Mouse (Mus musculus) kidney, embryonic 15.5 days (tissue): ENCODE results near the gene Gabrr3. TPM values are rescaled to one million over a fixed set of nuclear protein-coding genes. Genes with fewer than 3 reads are reported as not detected.

Source experiments
- ATAC-seq: fragments of 200-750 bp; cut with Nextera tagmentation; replicated peaks from 2 replicates; pipeline ENCODE4 v1.8.0; 2017; ENCODE audit warnings: moderate TSS enrichment; ENCODE audit not compliant: low FRiP score
- H3K27ac ChIP-seq: fragments of 300-500 bp; sonication (generic); 2 replicates; pipeline ENCODE4 v1.5.1; 2015; ENCODE audit warnings: mild to moderate bottlenecking, inconsistent platforms
- H3K27me3 ChIP-seq: fragments of 300-500 bp; sonication (generic); 2 replicates; pipeline ENCODE4 v1.6.1; 2015; ENCODE audit warnings: inconsistent platforms
- H3K36me3 ChIP-seq: fragments of 300-500 bp; sonication (generic); 2 replicates; pipeline ENCODE4 v1.6.1; 2015; ENCODE audit warnings: inconsistent platforms
- H3K4me1 ChIP-seq: fragments of 300-500 bp; sonication (generic); 2 replicates; pipeline ENCODE4 v1.6.1; 2015; ENCODE audit warnings: inconsistent platforms
- H3K4me2 ChIP-seq: fragments of 300-500 bp; sonication (generic); 2 replicates; pipeline ENCODE4 v1.6.1; 2015; ENCODE audit warnings: moderate library complexity, mild to moderate bottlenecking, inconsistent platforms
- H3K4me3 ChIP-seq: fragments of 300-500 bp; sonication (generic); replicated peaks from 2 replicates; pipeline ENCODE4 v1.5.1; 2015; ENCODE audit warnings: mild to moderate bottlenecking, inconsistent platforms
- H3K9ac ChIP-seq: fragments of 300-500 bp; sonication (generic); 2 replicates; pipeline ENCODE4 v1.6.1; 2015; ENCODE audit warnings: mild to moderate bottlenecking, inconsistent platforms
- H3K9me3 ChIP-seq: fragments of 300-500 bp; sonication (generic); replicated peaks from 2 replicates; pipeline ENCODE4 v1.6.1; 2016; ENCODE audit warnings: inconsistent platforms
- WGBS: fragments of 180-500 bp; shearing (Covaris S2); methylation state at CpG from one replicate; pipeline ENCODE4 v1.1.7; 2015; ENCODE audit warnings: mixed read lengths; 5-methylcytosine and 5-hydroxymethylcytosine counted together
- polyA plus RNA-seq: library from polyadenylated mRNA; unstranded; fragments of >200 nt; fragmentation: Nextera tagmentation; extraction: Ambion mirVana; gene quantifications from 2 replicates; pipeline ENCODE4 v1.2.1, GENCODE M21; 2015

The Gabrr3 gene
- not detected in 2 replicates for polyA plus RNA-seq

GRCm38 (mm10) chr16:59407032-59407431 is at the start of gene Gabrr3:
TSS of gene Gabrr3 (plus strand) at chr16:59407332.
- Histone ChIP-seq H3K9ac (no peak within 1 kb of the TSS), H3K9me3 (no peaks in the 10 kb centered on the region), H3K4me1 (no peaks in the 10 kb centered on the region), H3K27me3 (no peaks in the 10 kb centered on the region), H3K27ac (no peak within 1 kb of the TSS), H3K4me2 (no peak within 1 kb of the TSS), H3K36me3 (no peaks in the 10 kb centered on the region), H3K4me3 (no peak within 1 kb of the TSS)
- no peak for ATAC-seq
- WGBS = 76% methylated on average over 5 of the region's 5 CpGs

- WGBS = 85% methylated on average over 2 of the region's 2 CpGs
- no peaks in the 10 kb centered on the region for H3K27me3 ChIP-seq
- H3K27ac ChIP-seq = no peak within 1 kb of the TSS
- no peaks in the 10 kb centered on the region for H3K36me3 ChIP-seq
- H3K4me1 ChIP-seq = no peaks in the 10 kb centered on the region
- no peak for ATAC-seq
- H3K4me2 ChIP-seq = no peak within 1 kb of the TSS
- H3K9me3 ChIP-seq = no peaks in the 10 kb centered on the region
- no peak within 1 kb of the TSS for H3K9ac ChIP-seq
- H3K4me3 ChIP-seq = no peak within 1 kb of the TSS
Measured at GRCm38 (mm10) chr16:59363893-59364292, 43.2 kb upstream of the Gabrr3 start, which contains the start of gene Olfr209. TSS of gene Olfr209 (minus strand) at chr16:59363993.

- H3K9me3 ChIP-seq = no peaks in the 10 kb centered on the region
- H3K36me3 ChIP-seq = no peaks in the 10 kb centered on the region
- WGBS = 82% methylated on average over 3 of the region's 3 CpGs
- no peaks in the 10 kb centered on the region for H3K27me3 ChIP-seq
- no peaks in the 10 kb centered on the region for H3K4me1 ChIP-seq
- no peak overlapping the region for H3K4me3 ChIP-seq
- no peak overlapping the region for H3K9ac ChIP-seq
- H3K27ac ChIP-seq = no peak overlapping the region
- H3K4me2 ChIP-seq = no peak overlapping the region
- no peak for ATAC-seq
Measured at GRCm38 (mm10) chr16:59393300-59393699, 13.8 kb upstream of the Gabrr3 start.

DNA sequence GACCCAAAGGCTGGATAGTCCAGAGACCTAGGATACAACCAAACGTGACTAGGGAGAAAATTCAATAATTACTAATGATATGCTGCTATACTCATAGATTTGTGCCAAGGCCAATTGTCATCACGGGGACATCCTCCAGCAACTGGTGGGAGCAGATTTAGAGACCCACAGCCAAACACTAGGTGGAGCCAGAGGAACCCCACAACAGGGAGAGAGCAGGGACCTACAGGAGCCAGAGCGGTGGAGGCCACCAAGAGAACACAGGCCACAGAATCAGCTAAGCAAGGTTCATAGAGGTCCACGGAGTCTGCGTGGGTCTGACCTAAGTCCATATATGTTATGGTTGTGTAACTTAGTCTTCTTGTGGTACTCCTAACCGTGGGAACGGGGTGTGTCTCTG is 6.0 kb upstream of the Gabrr3 start:
- Histone ChIP-seq H3K9ac (no peak overlapping the region), H3K27me3 (no peaks in the 10 kb centered on the region)

DNA sequence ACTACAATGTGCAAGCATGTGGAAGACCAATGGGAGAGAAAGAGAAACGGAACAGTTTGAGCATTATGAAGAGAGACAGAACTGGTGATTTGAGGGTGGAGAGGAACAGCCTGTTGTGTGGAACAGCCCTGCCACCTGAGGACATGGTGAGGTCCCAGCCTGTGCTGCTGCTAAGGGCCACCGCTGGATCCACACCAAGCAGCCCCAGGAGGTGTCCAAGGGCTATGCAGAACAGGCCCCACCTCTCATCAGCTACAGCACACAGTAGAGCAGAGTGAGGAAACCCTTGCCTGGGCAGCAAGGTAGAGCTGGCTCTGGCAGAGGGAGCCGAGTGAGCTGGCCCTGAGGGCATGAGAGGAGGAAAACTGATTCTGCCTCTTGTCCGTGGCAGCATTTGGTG is 5.1 kb upstream of the Gabrr3 start:
- Histone ChIP-seq H3K4me2 (no peak overlapping the region), H3K9me3 (no peaks in the 10 kb centered on the region), H3K27ac (no peak overlapping the region), H3K27me3 (no peaks in the 10 kb centered on the region), H3K4me3 (no peak overlapping the region), H3K4me1 (no peaks in the 10 kb centered on the region), H3K36me3 (no peaks in the 10 kb centered on the region), H3K9ac (no peak overlapping the region)
- 74% methylated on average over 4 of the region's 4 CpGs for WGBS
- no peak for ATAC-seq

More for the DNA sequence above, 6.0 kb upstream of the Gabrr3 start:
- no peak for ATAC-seq
- H3K4me1 ChIP-seq = no peaks in the 10 kb centered on the region
- H3K36me3 ChIP-seq = no peaks in the 10 kb centered on the region
- 68% methylated on average over 7 of the region's 7 CpGs for WGBS
- H3K4me3 ChIP-seq = no peak overlapping the region
- no peaks in the 10 kb centered on the region for H3K9me3 ChIP-seq
- H3K27ac ChIP-seq = no peak overlapping the region
- H3K4me2 ChIP-seq = no peak overlapping the region

- WGBS = 18% methylated on average over 4 of the region's 4 CpGs
- Histone ChIP-seq H3K9ac (no peak overlapping the region), H3K27ac (no peak overlapping the region), H3K4me2 (no peak overlapping the region), H3K4me1 (no peaks in the 10 kb centered on the region), H3K9me3 (no peaks in the 10 kb centered on the region), H3K27me3 (no peaks in the 10 kb centered on the region), H3K4me3 (no peak overlapping the region), H3K36me3 (no peaks in the 10 kb centered on the region)
- ATAC-seq = 0 out of 2 replicates have a peak, but pooled peaks have one; percentile 64
Measured at GRCm38 (mm10) chr16:59403684-59404083, 3.4 kb upstream of the Gabrr3 start.

DNA sequence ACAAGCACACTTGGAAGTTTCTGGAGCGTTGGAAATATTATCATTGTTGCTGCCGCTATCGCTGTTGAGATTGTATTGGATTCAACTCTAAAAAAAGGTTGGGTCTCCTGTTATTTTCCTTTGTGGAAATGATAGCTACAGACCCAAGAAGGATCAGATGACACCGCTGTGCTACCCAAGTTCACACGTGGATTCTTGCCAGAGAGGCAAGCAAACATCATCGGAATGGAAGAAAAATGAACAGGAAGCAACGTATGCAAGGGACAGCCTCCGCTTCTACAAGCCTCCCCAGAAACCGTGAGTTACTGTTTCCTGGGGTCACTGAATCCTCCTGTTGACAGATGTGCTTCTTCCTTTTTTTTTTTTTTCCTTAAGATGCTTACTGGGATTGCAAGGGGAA is 2.3 kb upstream of the Gabrr3 start:
- Histone ChIP-seq H3K9ac (no peak overlapping the region), H3K9me3 (no peaks in the 10 kb centered on the region), H3K4me2 (no peak overlapping the region), H3K4me3 (no peak overlapping the region), H3K27me3 (no peaks in the 10 kb centered on the region), H3K4me1 (no peaks in the 10 kb centered on the region), H3K36me3 (no peaks in the 10 kb centered on the region), H3K27ac (no peak overlapping the region)
- no peak for ATAC-seq
- WGBS = 52% methylated on average over 9 of the region's 9 CpGs

DNA sequence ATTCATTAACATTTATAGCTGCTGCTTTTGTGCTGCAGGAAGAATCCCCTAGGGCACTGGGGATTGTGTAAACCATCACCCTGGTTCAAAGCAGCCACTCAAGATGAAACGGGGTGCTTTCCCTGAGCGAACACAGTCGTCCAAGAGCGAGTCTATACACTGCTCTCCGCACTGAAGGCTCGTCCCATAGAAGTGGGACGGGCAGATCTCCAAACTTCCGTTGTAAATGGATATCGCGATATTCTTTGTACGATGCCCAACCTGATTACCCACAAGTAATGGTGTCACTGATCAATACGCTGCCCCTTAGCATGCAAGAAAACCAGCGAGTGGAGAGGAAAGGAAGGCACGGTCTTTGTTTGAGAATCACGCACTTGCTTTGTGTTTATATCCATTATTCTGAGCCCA is 2.2 kb downstream of the Gabrr3 start:
- H3K9ac ChIP-seq = no peak overlapping the region
- H3K27me3 ChIP-seq = no peaks in the 10 kb centered on the region
- H3K4me1 ChIP-seq = no peaks in the 10 kb centered on the region
- WGBS = 64% methylated on average over 15 of the region's 15 CpGs
- no peaks in the 10 kb centered on the region for H3K36me3 ChIP-seq
- no peak overlapping the region for H3K4me2 ChIP-seq
- H3K9me3 ChIP-seq = no peaks in the 10 kb centered on the region
- no peak overlapping the region for H3K27ac ChIP-seq
- no peak overlapping the region for H3K4me3 ChIP-seq
- ATAC-seq = no peak

- Histone ChIP-seq H3K27ac (no peak overlapping the region), H3K36me3 (no peaks in the 10 kb centered on the region), H3K4me3 (no peak overlapping the region), H3K27me3 (no peaks in the 10 kb centered on the region), H3K9ac (no peak overlapping the region), H3K4me2 (no peak overlapping the region), H3K9me3 (no peaks in the 10 kb centered on the region), H3K4me1 (no peaks in the 10 kb centered on the region)
- 76% methylated on average over 2 of the region's 2 CpGs for WGBS
- ATAC-seq = no peak
Measured at GRCm38 (mm10) chr16:59409800-59410199, 2.7 kb downstream of the Gabrr3 start.

- no peak for ATAC-seq
- Histone ChIP-seq H3K9ac (no peak overlapping the region), H3K36me3 (no peaks in the 10 kb centered on the region), H3K4me3 (no peak overlapping the region), H3K27ac (no peak overlapping the region), H3K27me3 (no peaks in the 10 kb centered on the region), H3K4me1 (no peaks in the 10 kb centered on the region), H3K4me2 (no peak overlapping the region), H3K9me3 (no peaks in the 10 kb centered on the region)
- 64% methylated on average over 4 of the region's 4 CpGs for WGBS
Measured at GRCm38 (mm10) chr16:59413475-59413874, 6.3 kb downstream of the Gabrr3 start.

- Histone ChIP-seq H3K9me3 (no peaks in the 10 kb centered on the region), H3K4me2 (no peak overlapping the region), H3K4me3 (no peak overlapping the region), H3K27ac (no peak overlapping the region), H3K9ac (no peak overlapping the region), H3K4me1 (peaks cover 6% of the 10 kb centered on the region; the same call in 1 of the 2 replicates), H3K27me3 (no peaks in the 10 kb centered on the region), H3K36me3 (no peaks in the 10 kb centered on the region)
- WGBS = 63% methylated on average over 9 of the region's 9 CpGs
- no peak for ATAC-seq
Measured at GRCm38 (mm10) chr16:59420237-59420866, 13.2 kb downstream of the Gabrr3 start.

DNA sequence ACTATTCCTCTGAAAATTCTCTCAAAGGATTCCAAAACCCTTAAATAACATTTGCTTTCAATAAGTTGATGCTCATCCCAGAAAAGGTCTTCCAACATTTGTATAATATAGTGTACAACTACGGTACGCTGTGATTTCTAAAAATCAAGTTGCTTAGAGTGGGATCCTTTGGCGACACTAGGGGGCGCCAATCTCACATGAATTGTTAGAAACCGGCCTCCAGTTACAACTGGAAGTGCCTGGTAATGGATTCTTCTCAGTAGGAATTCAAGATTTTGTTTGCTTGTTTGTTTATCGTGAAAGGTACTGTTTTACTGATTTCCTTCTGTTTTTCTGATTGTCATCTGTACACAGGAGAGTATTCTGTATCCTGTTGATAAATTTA is 13.7 kb downstream of the Gabrr3 start:
- 0 out of 2 replicates have a peak, but pooled peaks have one; percentile 43 for ATAC-seq
- H3K4me3 ChIP-seq = no peak overlapping the region
- WGBS = 12% methylated on average over 6 of the region's 6 CpGs
- no peaks in the 10 kb centered on the region for H3K27me3 ChIP-seq
- peaks cover 6% of the 10 kb centered on the region; the same call in 1 of the 2 replicates for H3K4me1 ChIP-seq
- H3K9me3 ChIP-seq = no peaks in the 10 kb centered on the region
- H3K36me3 ChIP-seq = no peaks in the 10 kb centered on the region
- no peak overlapping the region for H3K9ac ChIP-seq
- H3K4me2 ChIP-seq = no peak overlapping the region
- H3K27ac ChIP-seq = no peak overlapping the region
